Mouse (Mus musculus): ENCODE measurements at regions not wholly inside any gene's neighbourhood (a gene's known extent, or its start where the extent isn't known, plus 50 kb on each side); places are given as distances from the start of the nearest gene placed in this dataset.

GRCm38 (mm10) chr11:55780011-55780410 lies 172.0 kb upstream of the Glra1 start:
- TF ChIP-seq ZC3H11A (IDR thresholded peaks at IDR 0.05; ENCODE audit: borderline replicate concordance, low read depth, low read length), result no peak
- TF ChIP-seq MAFK (IDR thresholded peaks at IDR 0.05; ENCODE audit: insufficient read depth, low read depth, low read length), result no peak
- TF ChIP-seq CHD2 (IDR thresholded peaks at IDR 0.05; ENCODE audit: low read depth, low read length), result no peak
- no peak for TF ChIP-seq ZNF384 (IDR thresholded peaks at IDR 0.05; ENCODE audit: low read depth, low read length)
- TF ChIP-seq HCFC1 (IDR thresholded peaks at IDR 0.05; ENCODE audit: borderline replicate concordance, insufficient read depth, low read length), result no peak
